Mouse (Mus musculus): ENCODE data around the gene Smim7. TPM values are rescaled to one million over a fixed set of nuclear protein-coding genes. Genes with fewer than 3 reads are reported as not detected.
A peak's percentile ranks its signal among the peaks of the same experiment; 100 is the strongest.

The Smim7 gene
- polyA plus RNA-seq, 1 experiment from 2014 or later: 151 TPM

GRCm38 (mm10) chr8:72572507-72572906, 1.6 kb upstream of the Smim7 start:
- Histone ChIP-seq H3K4me3 (replicated peaks; ENCODE audit: low read depth, low read length) (peak overlapping the region; percentile 60), H3K27me3 (ENCODE audit: insufficient read depth, low read length) (no peaks in the 10 kb centered on the region), H3K4me1 (replicated peaks; ENCODE audit: insufficient read depth, low read length) (0 out of 2 replicates have a peak, but pooled peaks cover 15% of the 10 kb centered on the region), H3K4me2 (ENCODE audit: low read length) (peak overlapping the region; percentile 93), H3K27ac (peak overlapping the region; percentile 96; the same call in 1 of the 2 replicates), H3K9me3 (replicated peaks; ENCODE audit: low read length) (no peaks in the 10 kb centered on the region), H3K36me3 (ENCODE audit: insufficient read depth, low read length) (peaks cover 14% of the 10 kb centered on the region), H3K9ac (ENCODE audit: low read depth, low read length) (peak overlapping the region; percentile 68)
- DNase-seq (ENCODE audit: low spot score): no peak
- no peak for ATAC-seq (replicated peaks; ENCODE audit: low FRiP score, low read depth)
- no peak for TF ChIP-seq CTCF (IDR thresholded peaks at IDR 0.05; ENCODE audit: low read depth)
- WGBS: 7% methylated on average over 10 of the region's 10 CpGs

GRCm38 (mm10) chr8:72571611-72572473, 954 bp upstream of the Smim7 start, which contains the start of gene Tmem38a:
Gene Tmem38a (plus strand): TSS chr8:72572055.
- Histone ChIP-seq H3K4me3 (replicated peaks; ENCODE audit: low read depth, low read length) (peak within 1 kb of the TSS; percentile 60), H3K4me1 (replicated peaks; ENCODE audit: insufficient read depth, low read length) (0 out of 2 replicates have a peak, but pooled peaks cover 15% of the 10 kb centered on the region), H3K27me3 (ENCODE audit: insufficient read depth, low read length) (no peaks in the 10 kb centered on the region), H3K4me2 (ENCODE audit: low read length) (peak within 1 kb of the TSS; percentile 93), H3K36me3 (ENCODE audit: insufficient read depth, low read length) (peaks cover 21% of the 10 kb centered on the region), H3K9me3 (replicated peaks; ENCODE audit: low read length) (no peaks in the 10 kb centered on the region), H3K27ac (peak within 1 kb of the TSS; percentile 96), H3K9ac (ENCODE audit: low read depth, low read length) (peak within 1 kb of the TSS; percentile 68)
- WGBS: under 1% methylated on average over 42 of the region's 45 CpGs
- no peak for TF ChIP-seq CTCF (IDR thresholded peaks at IDR 0.05; ENCODE audit: low read depth)
- ATAC-seq (replicated peaks; ENCODE audit: low FRiP score, low read depth) (no peak), DNase-seq (ENCODE audit: low spot score) (peak; percentile 81)

GRCm38 (mm10) chr8:72565970-72566369, 4.9 kb downstream of the Smim7 start:
- H3K9ac ChIP-seq (ENCODE audit: low read depth, low read length): no peak overlapping the region
- no peak for DNase-seq (ENCODE audit: low spot score)
- no peaks in the 10 kb centered on the region for H3K9me3 ChIP-seq (replicated peaks; ENCODE audit: low read length)
- H3K27me3 ChIP-seq (ENCODE audit: insufficient read depth, low read length): no peaks in the 10 kb centered on the region
- H3K27ac ChIP-seq: no peak overlapping the region
- no peak overlapping the region for H3K4me3 ChIP-seq (replicated peaks; ENCODE audit: low read depth, low read length)
- no peak for ATAC-seq (replicated peaks; ENCODE audit: low FRiP score, low read depth)
- TF ChIP-seq CTCF (IDR thresholded peaks at IDR 0.05; ENCODE audit: low read depth): no peak
- H3K4me2 ChIP-seq (ENCODE audit: low read length): no peak overlapping the region
- H3K36me3 ChIP-seq (ENCODE audit: insufficient read depth, low read length): peaks cover 38% of the 10 kb centered on the region
- WGBS: 96% methylated on average over 2 of the region's 2 CpGs
- H3K4me1 ChIP-seq (replicated peaks; ENCODE audit: insufficient read depth, low read length): 0 out of 2 replicates have a peak, but pooled peaks cover 7% of the 10 kb centered on the region

GRCm38 (mm10) chr8:72561111-72561689, 9.7 kb downstream of the Smim7 start:
- ATAC-seq (replicated peaks; ENCODE audit: low FRiP score, low read depth): no peak
- Histone ChIP-seq H3K27me3 (ENCODE audit: insufficient read depth, low read length) (no peaks in the 10 kb centered on the region), H3K36me3 (ENCODE audit: insufficient read depth, low read length) (peaks cover 25% of the 10 kb centered on the region; the same call in 1 of the 2 replicates), H3K4me2 (ENCODE audit: low read length) (no peak overlapping the region), H3K9ac (ENCODE audit: low read depth, low read length) (no peak overlapping the region), H3K27ac (no peak overlapping the region), H3K4me3 (replicated peaks; ENCODE audit: low read depth, low read length) (no peak overlapping the region), H3K9me3 (replicated peaks; ENCODE audit: low read length) (no peaks in the 10 kb centered on the region), H3K4me1 (replicated peaks; ENCODE audit: insufficient read depth, low read length) (no peaks in the 10 kb centered on the region)
- no peak for TF ChIP-seq CTCF (IDR thresholded peaks at IDR 0.05; ENCODE audit: low read depth)
- 84% methylated on average over 1 of the region's 1 CpGs for WGBS
- no peak for DNase-seq (ENCODE audit: low spot score)

- no peak for TF ChIP-seq CTCF (IDR thresholded peaks at IDR 0.05; ENCODE audit: low read depth)
- Histone ChIP-seq H3K27me3 (ENCODE audit: insufficient read depth, low read length) (no peaks in the 10 kb centered on the region), H3K4me3 (replicated peaks; ENCODE audit: low read depth, low read length) (no peak overlapping the region), H3K4me1 (replicated peaks; ENCODE audit: insufficient read depth, low read length) (no peaks in the 10 kb centered on the region), H3K9ac (ENCODE audit: low read depth, low read length) (no peak overlapping the region), H3K36me3 (ENCODE audit: insufficient read depth, low read length) (peaks cover 13% of the 10 kb centered on the region; the same call in 1 of the 2 replicates), H3K4me2 (ENCODE audit: low read length) (no peak overlapping the region), H3K9me3 (replicated peaks; ENCODE audit: low read length) (no peaks in the 10 kb centered on the region), H3K27ac (no peak overlapping the region)
- no peak for DNase-seq (ENCODE audit: low spot score)
- no peak for ATAC-seq (replicated peaks; ENCODE audit: low FRiP score, low read depth)
- WGBS: 63% methylated on average over 4 of the region's 4 CpGs
These were observed 15.1 kb downstream of the Smim7 start for GRCm38 (mm10) chr8:72555770-72556169.

- Histone ChIP-seq H3K36me3 (ENCODE audit: insufficient read depth, low read length) (no peaks in the 10 kb centered on the region), H3K27ac (peak overlapping the region; percentile 95), H3K9ac (ENCODE audit: low read depth, low read length) (peak overlapping the region; percentile 66; the same call in 1 of the 2 replicates), H3K4me3 (replicated peaks; ENCODE audit: low read depth, low read length) (peak overlapping the region; percentile 96), H3K4me1 (replicated peaks; ENCODE audit: insufficient read depth, low read length) (peaks cover 6% of the 10 kb centered on the region; the same call in 1 of the 2 replicates), H3K27me3 (ENCODE audit: insufficient read depth, low read length) (no peaks in the 10 kb centered on the region), H3K4me2 (ENCODE audit: low read length) (peak overlapping the region; percentile 93), H3K9me3 (replicated peaks; ENCODE audit: low read length) (no peaks in the 10 kb centered on the region)
- DNase-seq (ENCODE audit: low spot score) (peak; percentile 12), ATAC-seq (replicated peaks; ENCODE audit: low FRiP score, low read depth) (no peak)
- WGBS: 7% methylated on average over 5 of the region's 5 CpGs
- no peak for TF ChIP-seq CTCF (IDR thresholded peaks at IDR 0.05; ENCODE audit: low read depth)
These were observed 21.5 kb downstream of the Smim7 start for GRCm38 (mm10) chr8:72549314-72549892.
